Comparison of ENCODE assay signal across 8 mouse cellular contexts in genomic region chr19:5692913-5693396, GRCm38 (mm10). TPM values are rescaled to one million over a fixed set of nuclear protein-coding genes. Genes with fewer than 3 reads are reported as not detected.
DNase-seq lines count a peak whose midpoint lies in the region; ATAC-seq and TF ChIP-seq lines count a peak whose summit lies in the region.
"Had no signal": no experiment of that assay in that cellular context is flagged by ENCODE, and none has a peak within 500 bp of the region (broad histone marks: within the 10 kb centered on the region; RNA-seq: fewer than 3 reads in every experiment).

No protein-coding gene starts in this region.

- peak overlapping the region; percentile 19 for H3ac ChIP-seq in C2C12 (ENCODE audit: control insufficient read depth, insufficient read length, low read depth)

- DNase-seq in MN1 (ENCODE audit: low spot score), result peak; percentile 26
- no peak for DNase-seq in right cerebral cortex, postnatal 25 days
- no peak for DNase-seq in spleen, adult 18-20 months
- no peak for DNase-seq in layer of hippocampus, postnatal 14 days (ENCODE audit: low spot score in 2 of 2)

- no peak for TF ChIP-seq CTCF in C2C12 (IDR thresholded peaks at IDR 0.05; ENCODE audit: control insufficient read depth, insufficient read depth, insufficient read length)

- 76% methylated on average over 10 of the region's 10 CpGs for WGBS in hindbrain, embryonic 15.5 days
- 58% methylated on average over 10 of the region's 10 CpGs for WGBS in liver, embryonic 15.5 days (ENCODE audit: insufficient replicate concordance)

- H3K9ac ChIP-seq in hindbrain, embryonic 15.5 days, result 0 out of 2 replicates have a peak overlapping the region, but pooled peaks have one; percentile 13
- peak overlapping the region; percentile 90; the same call in 1 of the 2 replicates for H3K9ac ChIP-seq in liver, embryonic 15.5 days

- no peak for ATAC-seq in hindbrain, embryonic 15.5 days (ENCODE audit: low FRiP score, low read depth)
- no peak for ATAC-seq in liver, embryonic 15.5 days (ENCODE audit: insufficient read depth)

- peaks cover 56% of the 10 kb centered on the region for H3K4me1 ChIP-seq in hindbrain, embryonic 15.5 days (replicated peaks)
- peaks cover 52% of the 10 kb centered on the region for H3K4me1 ChIP-seq in liver, embryonic 15.5 days (replicated peaks)

- H3K27me3 ChIP-seq in C2C12 (ENCODE audit: control insufficient read depth, insufficient read depth, insufficient read length), result no peaks in the 10 kb centered on the region
- H3K27me3 ChIP-seq in hindbrain, embryonic 15.5 days, result no peaks in the 10 kb centered on the region
- H3K27me3 ChIP-seq in liver, embryonic 15.5 days, result no peaks in the 10 kb centered on the region

- peak overlapping the region; percentile 70; the same call in 1 of the 2 replicates for H3K27ac ChIP-seq in hindbrain, embryonic 15.5 days (replicated peaks)
- H3K27ac ChIP-seq in liver, embryonic 15.5 days (replicated peaks), result peak overlapping the region; percentile 95

- no peak overlapping the region for H3K4me3 ChIP-seq in C2C12 (ENCODE audit: insufficient read depth, poor library complexity, severe bottlenecking)
- H3K4me3 ChIP-seq in hindbrain, embryonic 15.5 days, result 0 out of 2 replicates have a peak overlapping the region, but pooled peaks have one; percentile 3
- peak overlapping the region; percentile 84 for H3K4me3 ChIP-seq in liver, embryonic 15.5 days (replicated peaks)

- H3K4me2 ChIP-seq in hindbrain, embryonic 15.5 days, result peak overlapping the region; percentile 99
- peak overlapping the region; percentile 99 for H3K4me2 ChIP-seq in liver, embryonic 15.5 days

- H3K9me3 ChIP-seq in hindbrain, embryonic 15.5 days, result no peaks in the 10 kb centered on the region
- no peaks in the 10 kb centered on the region for H3K9me3 ChIP-seq in liver, embryonic 15.5 days (replicated peaks)

- H3K79me2 ChIP-seq in C2C12 (ENCODE audit: control insufficient read depth, insufficient read depth), result peaks cover 51% of the 10 kb centered on the region

- peaks cover 38% of the 10 kb centered on the region for H3K36me3 ChIP-seq in C2C12 (ENCODE audit: control insufficient read depth, insufficient read depth)
- H3K36me3 ChIP-seq in hindbrain, embryonic 15.5 days, result peaks cover 13% of the 10 kb centered on the region; the same call in 1 of the 2 replicates
- peaks cover 73% of the 10 kb centered on the region for H3K36me3 ChIP-seq in liver, embryonic 15.5 days (replicated peaks)

- peaks cover 40% of the 10 kb centered on the region for H3K79me3 ChIP-seq in C2C12 (ENCODE audit: low read depth)

TF ChIP-seq in C2C12, 6 proteins besides CTCF, POLR2A, EP300 and RAD21:
- TF ChIP-seq FOSL1 (IDR thresholded peaks at IDR 0.05; ENCODE audit: insufficient read depth, low read length, poor library complexity, severe bottlenecking) (no peak), MAX (IDR thresholded peaks at IDR 0.05) (no peak)

RNA-seq across cellular contexts. Expression of gene Pcnx3, which starts 4.2 kb away (rescaled TPM):
- 28.0 TPM for polyA plus RNA-seq in C2C12 (2012; fragmentation: generic; extraction: Trizol)
- 23.9 and 26.7 TPM in 2 replicates for polyA plus RNA-seq in hindbrain, embryonic 15.5 days (2015; fragmentation: Nextera tagmentation; extraction: Ambion mirVana)
- polyA plus RNA-seq in liver, embryonic 15.5 days (2015; fragmentation: Nextera tagmentation; extraction: Ambion mirVana), result 9.2 and 12.1 TPM in 2 replicates
- 10 to 100 TPM; 66.3 to 72.2 TPM for total RNA-seq in layer of hippocampus, postnatal 14 days (2021)

RNA-seq across cellular contexts. Expression of gene Map3k11, which starts 4.4 kb away (rescaled TPM):
- polyA plus RNA-seq in C2C12 (2012; fragmentation: generic; extraction: Trizol), result 24.2 TPM
- 12.3 and 13.4 TPM in 2 replicates for polyA plus RNA-seq in hindbrain, embryonic 15.5 days (2015; fragmentation: Nextera tagmentation; extraction: Ambion mirVana)
- polyA plus RNA-seq in liver, embryonic 15.5 days (2015; fragmentation: Nextera tagmentation; extraction: Ambion mirVana), result 16.8 and 18.4 TPM in 2 replicates
- total RNA-seq in layer of hippocampus, postnatal 14 days (2021), result 10 to 100 TPM; 16.1 to 17.0 TPM

RNA-seq across cellular contexts. Expression of gene Kcnk7, which starts 11.2 kb away (rescaled TPM):
- polyA plus RNA-seq in C2C12 (2012; fragmentation: generic; extraction: Trizol), result 0.19 TPM
- polyA plus RNA-seq in hindbrain, embryonic 15.5 days (2015; fragmentation: Nextera tagmentation; extraction: Ambion mirVana), result 0.14 and 0.30 TPM in 2 replicates
- 0.15 and 0.28 TPM in 2 replicates for polyA plus RNA-seq in liver, embryonic 15.5 days (2015; fragmentation: Nextera tagmentation; extraction: Ambion mirVana)
- not detected for total RNA-seq in layer of hippocampus, postnatal 14 days (2021)
- total RNA-seq: heart, postnatal 36 days had no signal

RNA-seq across cellular contexts. Expression of gene Sipa1, which starts 29.4 kb away (rescaled TPM):
- 22.9 TPM for polyA plus RNA-seq in C2C12 (2012; fragmentation: generic; extraction: Trizol)
- polyA plus RNA-seq in hindbrain, embryonic 15.5 days (2015; fragmentation: Nextera tagmentation; extraction: Ambion mirVana), result 17.1 and 20.1 TPM in 2 replicates
- polyA plus RNA-seq in liver, embryonic 15.5 days (2015; fragmentation: Nextera tagmentation; extraction: Ambion mirVana), result 28.2 and 32.5 TPM in 2 replicates
- total RNA-seq in layer of hippocampus, postnatal 14 days (2021), result 10 to 100 TPM; 22.8 to 26.1 TPM

RNA-seq across cellular contexts. Expression of gene Ehbp1l1, which starts 33.2 kb away (rescaled TPM):
- polyA plus RNA-seq in C2C12 (2012; fragmentation: generic; extraction: Trizol), result 62.1 TPM
- 15.5 and 19.7 TPM in 2 replicates for polyA plus RNA-seq in hindbrain, embryonic 15.5 days (2015; fragmentation: Nextera tagmentation; extraction: Ambion mirVana)
- polyA plus RNA-seq in liver, embryonic 15.5 days (2015; fragmentation: Nextera tagmentation; extraction: Ambion mirVana), result 110 and 121 TPM in 2 replicates
- 10 to 100 TPM; 15.6 to 20.1 TPM for total RNA-seq in layer of hippocampus, postnatal 14 days (2021)
